Mouse (Mus musculus) CD4-positive, CD25-positive, alpha-beta regulatory T cell, adult 9 weeks (primary cell): ENCODE measurements around the gene Lrrn4. TPM values are rescaled to one million over a fixed set of nuclear protein-coding genes. Genes with fewer than 3 reads are reported as not detected.

Experiments used
- polyA plus RNA-seq: library from polyadenylated mRNA; unstranded; fragments of 100-300 nt; shearing (Covaris generic); gene quantifications from one replicate; pipeline ENCODE4 v1.2.1, GENCODE M21; 2017

The Lrrn4 gene
- 0.48 TPM for polyA plus RNA-seq

GRCm38 (mm10) chr2:132880844-132881645 lies at the start of gene Lrrn4:
Gene Lrrn4 (minus strand): TSS chr2:132880891.

DNA sequence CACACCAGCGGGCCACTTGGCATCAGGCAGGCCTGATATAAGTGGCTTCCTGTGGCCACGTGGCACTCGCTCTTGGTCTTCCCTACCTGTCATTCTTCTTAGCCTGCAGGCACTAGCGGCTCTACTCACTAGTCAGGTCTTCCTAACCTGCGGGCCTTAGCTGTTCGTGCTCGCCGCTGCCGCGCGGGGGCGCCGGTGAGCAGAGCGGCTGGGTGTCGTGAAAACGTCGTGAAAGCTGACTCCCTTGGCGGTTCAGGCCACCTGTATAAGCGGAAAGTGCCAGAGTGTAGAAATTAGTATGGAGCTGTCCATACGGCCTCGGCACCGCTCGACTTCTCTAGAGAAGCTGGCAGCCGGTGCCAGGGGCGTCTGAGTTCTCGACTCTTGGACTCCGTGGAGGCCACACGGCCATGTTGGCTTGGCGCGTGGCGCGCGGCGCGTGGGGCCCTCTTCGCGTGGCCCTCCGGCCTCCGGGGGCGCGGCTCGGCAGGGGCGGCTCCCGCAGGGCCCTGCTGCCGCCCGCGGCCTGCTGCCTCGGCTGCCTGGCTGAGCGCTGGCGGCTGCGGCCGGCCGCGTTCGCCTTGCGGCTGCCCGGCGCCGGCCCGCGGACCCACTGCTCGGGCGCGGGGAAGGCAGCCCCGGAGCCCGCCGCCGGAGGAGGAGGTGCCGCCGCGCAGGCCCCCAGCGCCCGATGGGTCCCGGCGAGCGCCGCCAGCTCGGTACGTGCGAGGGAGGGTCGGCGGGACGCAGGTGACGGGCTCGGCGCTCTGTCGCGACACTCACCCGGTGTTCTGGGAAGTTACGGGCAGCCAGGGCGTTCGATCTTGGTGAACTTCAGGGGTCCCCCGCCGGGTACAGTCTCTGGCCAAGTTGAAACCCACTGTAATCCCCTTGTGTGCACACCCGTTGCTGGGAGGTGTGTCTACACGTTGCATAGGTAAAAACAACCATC lies 34.0 kb downstream of the Lrrn4 start, which contains the start of gene Crls1:
Gene Crls1, plus strand, starts transcription at position 260 of the 952 bp plus-strand sequence.

Other genes with a start within 250 kb of the Lrrn4 start
- gene Shld1, start 194.0 kb downstream of the Lrrn4 start, polyA plus RNA-seq = 40.7 TPM
- gene Chgb, start 99.6 kb downstream of the Lrrn4 start, polyA plus RNA-seq = not detected
- 54.7 TPM for gene Trmt6, start 64.8 kb downstream of the Lrrn4 start, polyA plus RNA-seq
- gene Mcm8, start 64.8 kb downstream of the Lrrn4 start, polyA plus RNA-seq = 2.7 TPM
- gene Crls1, start 34.2 kb downstream of the Lrrn4 start, polyA plus RNA-seq = 0.98 TPM
- 0.21 TPM for gene Fermt1, start 65.0 kb upstream of the Lrrn4 start, polyA plus RNA-seq